Mouse (Mus musculus) limb, embryonic 11.5 days (tissue): ENCODE results near the gene Sox2. TPM values are rescaled to one million over a fixed set of nuclear protein-coding genes. Genes with fewer than 3 reads are reported as not detected.
A peak's percentile ranks its signal among the peaks of the same experiment; 100 is the strongest.

ENCODE experiments used
- ATAC-seq: fragments of 200-750 bp; cut with Nextera tagmentation; 2 replicates; pipeline ENCODE4 v1.8.0; 2017; ENCODE audit warnings: low read depth; ENCODE audit not compliant: insufficient number of reproducible peaks, low FRiP score, low TSS enrichment
- DNase-seq: peaks from one replicate; pipeline ENCODE4 v3.0.0-alpha.2; 2015; ENCODE audit warnings: low spot score
- H3K27ac ChIP-seq: fragments of 300-500 bp; sonication (generic); replicated peaks from 2 replicates; pipeline ENCODE4 v1.5.1; 2014; ENCODE audit warnings: low read depth, mild to moderate bottlenecking, low read length
- H3K27me3 ChIP-seq: fragments of 300-500 bp; sonication (generic); 2 replicates; pipeline ENCODE4 v1.6.1; 2014; ENCODE audit warnings: mild to moderate bottlenecking, low read length, mixed read lengths; ENCODE audit not compliant: control insufficient read depth, insufficient read depth
- H3K36me3 ChIP-seq: fragments of 300-500 bp; sonication (generic); 2 replicates; pipeline ENCODE4 v1.6.1; 2014; ENCODE audit warnings: mild to moderate bottlenecking, low read length, moderate library complexity, mixed read lengths; ENCODE audit not compliant: control insufficient read depth, insufficient read depth
- H3K4me1 ChIP-seq: fragments of 300-500 bp; sonication (generic); 2 replicates; pipeline ENCODE4 v1.6.1; 2014; ENCODE audit warnings: low read length, mixed read lengths; ENCODE audit not compliant: control insufficient read depth, insufficient read depth
- H3K4me2 ChIP-seq: fragments of 300-500 bp; sonication (generic); 2 replicates; pipeline ENCODE4 v1.6.1; 2014; ENCODE audit warnings: low read depth, mild to moderate bottlenecking, moderate library complexity; ENCODE audit not compliant: severe bottlenecking
- H3K4me3 ChIP-seq: fragments of 300-500 bp; sonication (generic); 2 replicates; pipeline ENCODE4 v1.5.1; 2014; ENCODE audit warnings: low read depth, low read length
- H3K9ac ChIP-seq: fragments of 300-500 bp; sonication (generic); 2 replicates; pipeline ENCODE4 v1.6.1; 2014; ENCODE audit warnings: mild to moderate bottlenecking, low read length
- H3K9me3 ChIP-seq: fragments of 300-500 bp; sonication (generic); 2 replicates; pipeline ENCODE4 v1.6.1; 2016; ENCODE audit warnings: low read length; ENCODE audit not compliant: control insufficient read depth
- WGBS: fragments of 180-500 bp; shearing (Covaris S2); extraction: QIAGEN DNeasy Blood & Tissue Kit; methylation state at CpG from one replicate; pipeline ENCODE4 v1.1.7; 2014; 5-methylcytosine and 5-hydroxymethylcytosine counted together
- polyA plus RNA-seq: library from polyadenylated mRNA; unstranded; fragments of >200 nt; fragmentation: Nextera tagmentation; extraction: Ambion mirVana; gene quantifications from 2 replicates; pipeline ENCODE4 v1.2.1, GENCODE M21; 2014

Sox2 gene
- polyA plus RNA-seq, 1 experiment from 2014 or later, result 0.13 TPM

GRCm38 (mm10) chr3:34630031-34630430, 20.2 kb upstream of the Sox2 start:
- Histone ChIP-seq H3K27me3 (0 out of 2 replicates have a peak, but pooled peaks cover under 1% of the 10 kb centered on the region), H3K4me1 (no peaks in the 10 kb centered on the region), H3K27ac (no peak overlapping the region), H3K4me3 (no peak overlapping the region), H3K9me3 (no peaks in the 10 kb centered on the region), H3K36me3 (no peaks in the 10 kb centered on the region), H3K4me2 (no peak overlapping the region), H3K9ac (no peak overlapping the region)
- DNase-seq (no peak), ATAC-seq (no peak)
- 78% methylated on average over 8 of the region's 8 CpGs for WGBS

GRCm38 (mm10) chr3:34630736-34631135, 19.5 kb upstream of the Sox2 start:
- H3K4me1 ChIP-seq, result no peaks in the 10 kb centered on the region
- H3K9me3 ChIP-seq, result no peaks in the 10 kb centered on the region
- no peak overlapping the region for H3K27ac ChIP-seq
- H3K4me3 ChIP-seq, result no peak overlapping the region
- H3K9ac ChIP-seq, result no peak overlapping the region
- 54% methylated on average over 1 of the region's 1 CpGs for WGBS
- 0 out of 2 replicates have a peak, but pooled peaks cover 2% of the 10 kb centered on the region for H3K27me3 ChIP-seq
- ATAC-seq, result no peak
- DNase-seq, result no peak
- H3K36me3 ChIP-seq, result no peaks in the 10 kb centered on the region
- H3K4me2 ChIP-seq, result no peak overlapping the region

GRCm38 (mm10) chr3:34636958-34637357, 13.2 kb upstream of the Sox2 start:
- Histone ChIP-seq H3K4me1 (no peaks in the 10 kb centered on the region), H3K27ac (no peak overlapping the region), H3K4me2 (no peak overlapping the region), H3K9me3 (no peaks in the 10 kb centered on the region), H3K4me3 (no peak overlapping the region), H3K27me3 (peaks cover 43% of the 10 kb centered on the region), H3K9ac (no peak overlapping the region), H3K36me3 (no peaks in the 10 kb centered on the region)
- DNase-seq (no peak), ATAC-seq (no peak)
- 52% methylated on average over 6 of the region's 6 CpGs for WGBS

GRCm38 (mm10) chr3:34637481-34637880, 12.7 kb upstream of the Sox2 start:
- H3K9ac ChIP-seq, result no peak overlapping the region
- H3K4me3 ChIP-seq, result no peak overlapping the region
- no peak overlapping the region for H3K4me2 ChIP-seq
- H3K27ac ChIP-seq, result no peak overlapping the region
- 46% methylated on average over 5 of the region's 5 CpGs for WGBS
- no peaks in the 10 kb centered on the region for H3K36me3 ChIP-seq
- H3K4me1 ChIP-seq, result no peaks in the 10 kb centered on the region
- ATAC-seq (no peak), DNase-seq (no peak)
- no peaks in the 10 kb centered on the region for H3K9me3 ChIP-seq
- H3K27me3 ChIP-seq, result peaks cover 48% of the 10 kb centered on the region

- peaks cover 53% of the 10 kb centered on the region for H3K27me3 ChIP-seq
- no peaks in the 10 kb centered on the region for H3K4me1 ChIP-seq
- no peak overlapping the region for H3K9ac ChIP-seq
- 49% methylated on average over 5 of the region's 5 CpGs for WGBS
- no peaks in the 10 kb centered on the region for H3K36me3 ChIP-seq
- DNase-seq (no peak), ATAC-seq (no peak)
- H3K4me3 ChIP-seq, result no peak overlapping the region
- H3K4me2 ChIP-seq, result no peak overlapping the region
- H3K27ac ChIP-seq, result no peak overlapping the region
- H3K9me3 ChIP-seq, result no peaks in the 10 kb centered on the region
Measured at GRCm38 (mm10) chr3:34637926-34638325, 12.3 kb upstream of the Sox2 start.

DNA sequence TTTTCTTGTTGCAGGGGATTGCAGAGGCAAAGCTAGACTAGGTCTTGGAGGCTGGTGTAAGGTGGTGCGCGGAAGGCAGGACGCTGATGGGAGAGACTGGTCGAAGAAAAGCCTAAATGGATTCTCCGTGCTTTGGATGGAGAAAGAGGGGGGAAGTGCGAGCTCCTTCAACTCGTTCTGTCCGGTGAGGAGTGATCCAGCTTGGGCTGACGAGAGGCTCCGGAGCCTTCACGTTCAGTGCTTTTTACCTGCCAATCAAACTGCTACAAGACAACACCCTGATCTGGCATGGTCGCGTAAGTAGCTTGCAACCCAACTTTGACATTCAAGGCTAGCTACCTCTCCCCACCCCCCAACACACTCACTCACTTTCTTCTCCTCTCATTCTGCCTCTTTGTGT, 11.9 kb upstream of the Sox2 start:
- Histone ChIP-seq H3K4me1 (no peaks in the 10 kb centered on the region), H3K36me3 (no peaks in the 10 kb centered on the region), H3K4me2 (no peak overlapping the region), H3K9ac (no peak overlapping the region), H3K9me3 (no peaks in the 10 kb centered on the region), H3K27ac (no peak overlapping the region), H3K4me3 (no peak overlapping the region), H3K27me3 (peaks cover 57% of the 10 kb centered on the region)
- DNase-seq (no peak), ATAC-seq (no peak)
- WGBS, result 5% methylated on average over 13 of the region's 13 CpGs

DNA sequence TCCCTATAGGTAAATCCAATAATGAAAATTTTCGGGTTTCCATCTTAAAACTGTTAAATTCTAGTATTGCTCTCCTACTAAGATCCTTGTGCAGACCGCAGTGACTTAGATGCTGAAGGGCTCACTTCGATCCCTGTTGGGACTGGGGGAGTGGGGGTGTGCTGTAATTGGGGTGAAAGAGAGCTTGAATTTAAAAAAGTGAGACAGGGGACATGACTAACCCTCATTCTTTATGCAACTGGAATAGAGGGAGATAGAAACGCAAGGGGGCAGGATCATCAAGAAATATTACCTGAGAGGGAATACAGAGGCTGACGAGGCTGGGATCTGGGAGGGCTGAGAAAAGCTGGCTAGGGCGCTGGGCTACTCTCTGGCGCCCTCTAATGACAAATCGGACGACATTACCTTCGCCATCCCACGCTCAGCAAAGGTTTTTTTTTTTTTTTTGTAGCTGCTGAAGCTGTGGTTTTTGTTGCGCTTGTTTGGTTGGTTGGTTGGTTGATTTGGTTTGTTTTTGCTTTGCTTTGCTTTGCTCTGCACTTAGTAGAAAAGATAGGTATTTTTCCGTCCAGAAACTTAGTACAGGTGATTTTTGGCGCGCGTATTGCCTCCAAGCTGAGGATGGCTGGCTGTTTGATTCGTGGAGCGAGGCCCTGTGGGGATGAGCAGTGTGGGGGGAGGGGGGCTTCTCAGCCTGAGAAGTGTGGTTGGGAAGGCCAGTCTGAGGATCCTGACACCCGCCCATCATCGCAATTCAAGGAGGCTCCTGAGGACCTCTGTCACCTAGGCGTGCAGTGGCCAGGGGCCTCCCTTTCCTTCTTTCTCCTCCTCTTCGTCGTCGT, 11.0 kb upstream of the Sox2 start:
- DNase-seq, result peak; percentile 69
- Histone ChIP-seq H3K4me2 (no peak overlapping the region), H3K36me3 (no peaks in the 10 kb centered on the region), H3K4me1 (no peaks in the 10 kb centered on the region), H3K4me3 (no peak overlapping the region), H3K9ac (no peak overlapping the region), H3K27me3 (peaks cover 66% of the 10 kb centered on the region), H3K9me3 (no peaks in the 10 kb centered on the region), H3K27ac (no peak overlapping the region)
- no peak for ATAC-seq
- WGBS, result 4% methylated on average over 24 of the region's 24 CpGs

- no peak overlapping the region for H3K4me3 ChIP-seq
Measured at GRCm38 (mm10) chr3:34639873-34640270, 10.3 kb upstream of the Sox2 start.

More at GRCm38 (mm10) chr3:34639873-34640270, 10.3 kb upstream of the Sox2 start:
- H3K27ac ChIP-seq, result no peak overlapping the region
- no peaks in the 10 kb centered on the region for H3K9me3 ChIP-seq
- H3K27me3 ChIP-seq, result peaks cover 71% of the 10 kb centered on the region
- DNase-seq (peak; percentile 29), ATAC-seq (no peak)
- H3K4me1 ChIP-seq, result no peaks in the 10 kb centered on the region
- 1% methylated on average over 10 of the region's 10 CpGs for WGBS
- H3K9ac ChIP-seq, result no peak overlapping the region
- no peak overlapping the region for H3K4me2 ChIP-seq
- H3K36me3 ChIP-seq, result no peaks in the 10 kb centered on the region
